Mouse (Mus musculus) CH12.LX (cell line): ENCODE data around the gene Hist1h4a. TPM values are rescaled to one million over a fixed set of nuclear protein-coding genes. Genes with fewer than 3 reads are reported as not detected.

Experiments
- DNase-seq: peaks from one replicate; pipeline ENCODE4 v3.0.0-alpha.2; 2013; ENCODE audit errors: extremely low read depth
- H3K27ac ChIP-seq: 2 replicates; pipeline ENCODE4 v1.5.1; 2012; ENCODE audit warnings: low read depth, mild to moderate bottlenecking, control low read depth, moderate library complexity; ENCODE audit not compliant: insufficient read depth
- H3K27me3 ChIP-seq: replicated peaks from 2 replicates; pipeline ENCODE3; 2012; ENCODE audit warnings: inconsistent platforms
- H3K36me3 ChIP-seq, 2 experiments: replicated peaks in 1 of 2; 2 replicates each; pipeline versions ENCODE3 to v1.6.1; 2012; ENCODE audit warnings: inconsistent platforms in 1 of 2, low read length in 1 of 2, mild to moderate bottlenecking in 1 of 2, mixed read lengths in 1 of 2, moderate library complexity in 1 of 2; ENCODE audit not compliant: control insufficient read depth in 1 of 2, insufficient read depth in 1 of 2
- H3K4me1 ChIP-seq, 2 experiments: 2 replicates each; pipeline ENCODE4 v1.6.1; 2012; ENCODE audit warnings: inconsistent platforms in 1 of 2, moderate library complexity in 1 of 2; ENCODE audit not compliant: insufficient read depth in 2 of 2, control insufficient read depth in 1 of 2
- H3K4me2 ChIP-seq: 2 replicates; pipeline ENCODE4 v1.6.1; 2012; ENCODE audit warnings: low read depth, mild to moderate bottlenecking, control low read depth; ENCODE audit not compliant: poor library complexity, insufficient read depth, severe bottlenecking
- H3K4me3 ChIP-seq, 3 experiments: fragments of 150-350 bp in 1 of 3; sonication (generic) in 1 of 3; replicated peaks in 1 of 3; 2 replicates each; pipeline versions ENCODE3 to v1.5.1; 2011 to 2012; ENCODE audit warnings: low read depth in 2 of 3, low read length in 2 of 3, mild to moderate bottlenecking in 2 of 3, moderate library complexity in 2 of 3, control low read depth in 1 of 3, improper control_type of control experiment in 1 of 3, inconsistent platforms in 1 of 3, mixed read lengths in 1 of 3; ENCODE audit not compliant: poor library complexity in 1 of 3
- H3K79me2 ChIP-seq: replicated peaks from 2 replicates; pipeline ENCODE4 v1.6.1; 2012; ENCODE audit warnings: mild to moderate bottlenecking, moderate library complexity; ENCODE audit not compliant: control insufficient read depth, poor library complexity, insufficient read depth, severe bottlenecking; ENCODE audit errors: extremely low read depth
- H3K9ac ChIP-seq: 2 replicates; pipeline ENCODE4 v1.6.1; 2012; ENCODE audit warnings: low read depth, mild to moderate bottlenecking, control low read depth, moderate library complexity; ENCODE audit not compliant: insufficient read depth
- H3K9me3 ChIP-seq: replicated peaks from 2 replicates; pipeline ENCODE3; 2012; ENCODE audit warnings: low read length, inconsistent platforms, mixed read lengths
- BHLHE40 ChIP-seq: IDR thresholded peaks from 2 replicates; pipeline ENCODE4 v1.6.1; 2011; ENCODE audit warnings: mild to moderate bottlenecking, low read depth, low read length, improper control_type of control experiment
- CHD1 ChIP-seq: IDR thresholded peaks from 2 replicates; pipeline ENCODE4 v1.6.1; 2012; ENCODE audit warnings: low read depth, low read length, improper control_type of control experiment, inconsistent platforms
- CHD2 ChIP-seq: IDR thresholded peaks from 2 replicates; pipeline ENCODE4 v1.6.1; 2011; ENCODE audit warnings: low read length, improper control_type of control experiment
- CTCF ChIP-seq, 2 experiments: IDR thresholded peaks in 1 of 2; conservative IDR thresholded peaks in 1 of 2; 2 replicates each; pipeline ENCODE4 v1.5.1; 2011 to 2012; ENCODE audit warnings: low read depth in 2 of 2, low read length in 2 of 2, improper control_type of control experiment in 1 of 2, inconsistent platforms in 1 of 2, mild to moderate bottlenecking in 1 of 2, moderate library complexity in 1 of 2
- E2F4 ChIP-seq: IDR thresholded peaks from 2 replicates; pipeline ENCODE4 v1.6.1; 2011; ENCODE audit warnings: low read depth, low read length, improper control_type of control experiment; ENCODE audit not compliant: insufficient replicate concordance
- ELF1 ChIP-seq: IDR thresholded peaks from 2 replicates; pipeline ENCODE4 v1.6.1; 2014; ENCODE audit warnings: low read depth, mild to moderate bottlenecking, inconsistent platforms, low read length, improper control_type of control experiment
- EP300 ChIP-seq: IDR thresholded peaks from 2 replicates; pipeline ENCODE4 v1.6.1; 2011; ENCODE audit warnings: low read length, improper control_type of control experiment
- ETS1 ChIP-seq: conservative IDR thresholded peaks from 2 replicates; pipeline ENCODE4 v1.6.1; 2012; ENCODE audit warnings: low read depth, mild to moderate bottlenecking, inconsistent platforms, low read length, improper control_type of control experiment, moderate library complexity
- GABPA ChIP-seq: IDR thresholded peaks from 2 replicates; pipeline ENCODE4 v1.6.1; 2012; ENCODE audit warnings: low read depth, low read length, improper control_type of control experiment, inconsistent platforms; ENCODE audit not compliant: insufficient replicate concordance
- HCFC1 ChIP-seq: IDR thresholded peaks from 2 replicates; pipeline ENCODE4 v1.6.1; 2012; ENCODE audit warnings: low read depth, mild to moderate bottlenecking, inconsistent platforms, low read length, improper control_type of control experiment
- IRF4 ChIP-seq: IDR thresholded peaks from 2 replicates; pipeline ENCODE4 v1.6.1; 2014; ENCODE audit warnings: low read depth, mild to moderate bottlenecking, inconsistent platforms, low read length, improper control_type of control experiment
- JUN ChIP-seq: IDR thresholded peaks from 2 replicates; pipeline ENCODE4 v1.6.1; 2011; ENCODE audit warnings: low read depth, mild to moderate bottlenecking, low read length, improper control_type of control experiment, moderate library complexity; ENCODE audit not compliant: insufficient read depth
- JUND ChIP-seq: conservative IDR thresholded peaks from 2 replicates; pipeline ENCODE4 v1.6.1; 2011; ENCODE audit warnings: low read depth, low read length, improper control_type of control experiment
- KAT2A ChIP-seq: IDR thresholded peaks from 2 replicates; pipeline ENCODE4 v1.6.1; 2012; ENCODE audit warnings: low read length, improper control_type of control experiment, inconsistent platforms; ENCODE audit not compliant: insufficient replicate concordance
- MAFK ChIP-seq: IDR thresholded peaks from 2 replicates; pipeline ENCODE4 v1.6.1; 2011; ENCODE audit warnings: low read length, improper control_type of control experiment; ENCODE audit not compliant: insufficient replicate concordance
- MAX ChIP-seq: IDR thresholded peaks from 2 replicates; pipeline ENCODE4 v1.6.1; 2011; ENCODE audit warnings: low read length, improper control_type of control experiment
- MAZ ChIP-seq: IDR thresholded peaks from 2 replicates; pipeline ENCODE4 v1.6.1; 2012; ENCODE audit warnings: low read depth, mild to moderate bottlenecking, inconsistent platforms, low read length, improper control_type of control experiment, moderate library complexity
- MEF2A ChIP-seq: IDR thresholded peaks from 2 replicates; pipeline ENCODE4 v1.6.1; 2014; ENCODE audit warnings: low read depth, mild to moderate bottlenecking, inconsistent platforms, low read length, improper control_type of control experiment, borderline replicate concordance
- MXI1 ChIP-seq: IDR thresholded peaks from 2 replicates; pipeline ENCODE4 v1.6.1; 2011; ENCODE audit warnings: mild to moderate bottlenecking, low read depth, low read length, improper control_type of control experiment
- MYC ChIP-seq: IDR thresholded peaks from 2 replicates; pipeline ENCODE4 v1.6.1; 2011; ENCODE audit warnings: low read depth, mild to moderate bottlenecking, improper control_type of control experiment, low read length
- NELFE ChIP-seq: IDR thresholded peaks from 2 replicates; pipeline ENCODE4 v1.6.1; 2011; ENCODE audit warnings: low read depth, low read length, improper control_type of control experiment
- NRF1 ChIP-seq: IDR thresholded peaks from 2 replicates; pipeline ENCODE4 v1.6.1; 2014; ENCODE audit warnings: low read depth, mild to moderate bottlenecking, inconsistent platforms, low read length, improper control_type of control experiment, moderate library complexity
- PAX5 ChIP-seq: IDR thresholded peaks from 2 replicates; pipeline ENCODE4 v1.6.1; 2012; ENCODE audit warnings: low read length, inconsistent platforms, mixed read lengths
- POLR2A ChIP-seq: IDR thresholded peaks from 2 replicates; pipeline ENCODE4 v1.6.1; 2011; ENCODE audit warnings: low read depth, mild to moderate bottlenecking, improper control_type of control experiment, low read length
- POLR2AphosphoS2 ChIP-seq: IDR thresholded peaks from 2 replicates; pipeline ENCODE4 v1.6.1; 2011; ENCODE audit warnings: low read depth, low read length, improper control_type of control experiment
- RAD21 ChIP-seq: IDR thresholded peaks from 2 replicates; pipeline ENCODE4 v1.6.1; 2011; ENCODE audit warnings: low read depth, mild to moderate bottlenecking, low read length, improper control_type of control experiment, moderate library complexity
- RCOR1 ChIP-seq: conservative IDR thresholded peaks from 2 replicates; pipeline ENCODE4 v1.6.1; 2012; ENCODE audit warnings: low read depth, mild to moderate bottlenecking, inconsistent platforms, low read length, improper control_type of control experiment
- SIN3A ChIP-seq: IDR thresholded peaks from 2 replicates; pipeline ENCODE4 v1.6.1; 2012; ENCODE audit warnings: low read length, improper control_type of control experiment, inconsistent platforms
- SMC3 ChIP-seq: IDR thresholded peaks from 2 replicates; pipeline ENCODE4 v1.6.1; 2011; ENCODE audit warnings: low read depth, low read length, improper control_type of control experiment
- TBP ChIP-seq: conservative IDR thresholded peaks from 2 replicates; pipeline ENCODE4 v1.6.1; 2011; ENCODE audit warnings: low read depth, low read length, improper control_type of control experiment
- TCF12 ChIP-seq: IDR thresholded peaks from 2 replicates; pipeline ENCODE4 v1.6.1; 2014; ENCODE audit warnings: low read depth, mild to moderate bottlenecking, inconsistent platforms, low read length, improper control_type of control experiment
- UBTF ChIP-seq: IDR thresholded peaks from 2 replicates; pipeline ENCODE4 v1.6.1; 2012; ENCODE audit warnings: low read depth, mild to moderate bottlenecking, inconsistent platforms, low read length, improper control_type of control experiment, moderate library complexity
- USF1 ChIP-seq: IDR thresholded peaks from 2 replicates; pipeline ENCODE4 v1.6.1; 2014; ENCODE audit warnings: low read depth, mild to moderate bottlenecking, inconsistent platforms, low read length, improper control_type of control experiment
- USF2 ChIP-seq: conservative IDR thresholded peaks from 2 replicates; pipeline ENCODE4 v1.6.1; 2011; ENCODE audit warnings: low read depth, low read length, improper control_type of control experiment
- ZC3H11A ChIP-seq: IDR thresholded peaks from 2 replicates; pipeline ENCODE4 v1.6.1; 2012; ENCODE audit warnings: low read depth, mild to moderate bottlenecking, inconsistent platforms, low read length, improper control_type of control experiment
- ZKSCAN1 ChIP-seq: IDR thresholded peaks from 2 replicates; pipeline ENCODE4 v1.6.1; 2012; ENCODE audit warnings: low read depth, inconsistent platforms, low read length, improper control_type of control experiment, borderline replicate concordance
- ZMIZ1 ChIP-seq: IDR thresholded peaks from 2 replicates; pipeline ENCODE4 v1.6.1; 2012; ENCODE audit warnings: low read depth, mild to moderate bottlenecking, inconsistent platforms, low read length, improper control_type of control experiment
- ZNF384 ChIP-seq: IDR thresholded peaks from 2 replicates; pipeline ENCODE4 v1.6.1; 2012; ENCODE audit warnings: low read depth, low read length, improper control_type of control experiment, inconsistent platforms
- dilution Hi-C: fragments of 300-500 bp; cut with MboI; formaldehyde crosslinking; loops from 2 replicates; pipeline ENCODE4 v1.14.3; 2020; ENCODE audit warnings: low sequenced_read_pairs; ENCODE audit not compliant: extremely low pct_unique_long_range_greater_than_20kb, extremely low pct_ligation_motif_present
- in situ Hi-C: fragments of 300-500 bp; cut with MboI; formaldehyde crosslinking; loops from 3 replicates; pipeline ENCODE4 v1.14.3; 2019; ENCODE audit warnings: low sequenced_read_pairs, low pct_ligation_motif_present, low pct_unique_long_range_greater_than_20kb, mixed read lengths
- polyA plus RNA-seq: library from polyadenylated mRNA; unstranded; fragments of >175 nt; gene quantifications from 2 replicates; pipeline ENCODE4 v1.2.1, GENCODE M21; 2012; ENCODE audit warnings: low read depth; ENCODE audit not compliant: insufficient read length
- total RNA-seq, 2 experiments: library from RNA; depleted of rRNA; stranded (reverse); fragments of 300-350 nt in 1 of 2; fragments of >200 nt in 1 of 2; gene quantifications; 2 replicates each; pipeline ENCODE4 v1.2.3; 2012 to 2014

Gene Hist1h4a
- total and polyA plus RNA-seq, 3 experiments, result 4.4 to 1,215 (median 18.4) TPM

DNA sequence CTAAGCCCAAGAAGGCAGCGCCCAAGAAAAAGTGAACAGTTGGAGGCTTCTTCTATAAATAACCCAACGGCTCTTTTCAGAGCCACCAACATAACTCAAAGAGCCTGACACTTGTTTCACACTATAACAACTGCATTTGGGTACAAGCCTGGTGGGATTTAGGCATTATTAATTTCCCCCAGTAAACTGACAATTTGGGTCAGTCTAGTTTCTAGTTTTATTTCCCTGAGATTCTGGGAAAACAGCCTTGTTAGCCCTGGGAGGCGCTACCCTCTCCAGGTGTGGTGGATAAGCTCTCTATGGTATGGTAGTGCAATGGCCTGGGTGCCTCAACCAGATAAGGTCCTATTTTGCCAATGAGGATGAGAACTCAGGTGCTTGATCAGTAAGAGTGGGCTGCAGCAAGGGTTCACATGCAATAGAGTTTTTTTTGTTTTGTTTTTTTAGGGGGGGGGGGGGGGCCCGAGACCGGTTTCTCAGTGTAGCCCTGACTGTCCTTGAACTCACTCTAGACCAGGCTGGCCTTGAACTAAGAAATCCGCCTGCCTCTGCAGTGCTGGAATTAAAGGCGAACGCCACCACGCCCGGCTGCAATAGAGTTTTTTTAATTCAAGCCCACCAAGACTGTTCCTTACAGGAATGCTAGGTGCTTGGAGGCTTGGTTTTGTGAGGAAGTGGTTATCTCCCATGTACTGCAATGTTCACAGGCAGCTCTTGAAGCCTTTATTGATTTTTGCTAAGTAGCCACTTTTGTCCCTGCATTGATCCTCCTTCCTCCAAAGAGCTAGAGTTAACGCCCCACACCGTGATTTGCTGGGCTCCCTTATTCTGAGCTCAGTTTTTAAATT lies 3.5 kb upstream of the Hist1h4a start:
- Histone ChIP-seq H3K27ac (peak overlapping the region; percentile 79; the same call in 1 of the 2 replicates), H3K27me3 (no peaks in the 10 kb centered on the region), H3K36me3 (no peaks in the 10 kb centered on the region), H3K4me1 (peaks cover 3 to 25% of the 10 kb centered on the region in 2 experiments; a peak in 3 of 4 replicates), H3K9me3 (no peaks in the 10 kb centered on the region), H3K79me2 (no peaks in the 10 kb centered on the region), H3K4me2 (peak overlapping the region; percentile 88), H3K9ac (peak overlapping the region; percentile 99), H3K4me3 (peak overlapping the region in 1 of 3 experiments; percentile 47)
- no peak for TF ChIP-seq JUN
- no peak for TF ChIP-seq CTCF (conservative IDR thresholded peaks at IDR 0.05 in 1 of 2, IDR thresholded peaks at IDR 0.05 in 1 of 2; ENCODE audit: low read depth in 2 of 2, low read length in 2 of 2)
- peak; percentile 78 for TF ChIP-seq POLR2A
- no peak for TF ChIP-seq ELF1
- TF ChIP-seq KAT2A, result no peak
- TF ChIP-seq E2F4, result no peak
- TF ChIP-seq MEF2A, result no peak
- TF ChIP-seq USF1, result no peak
- TF ChIP-seq TBP, result no peak
- TF ChIP-seq RCOR1, result 0 out of 2 replicates have a peak, but pooled peaks have one; percentile 65
- TF ChIP-seq HCFC1, result peak; percentile 12; the same call in 1 of the 2 replicates
- TF ChIP-seq SMC3, result no peak
- TF ChIP-seq IRF4, result no peak
- 0 out of 2 replicates have a peak, but pooled peaks have one; percentile 18 for TF ChIP-seq SIN3A
- no peak for TF ChIP-seq ZC3H11A
- peak; percentile 67 for TF ChIP-seq CHD2
- no peak for TF ChIP-seq GABPA
- no peak for TF ChIP-seq MAFK
- TF ChIP-seq JUND, result no peak
- 0 out of 2 replicates have a peak, but pooled peaks have one; percentile 26 for TF ChIP-seq MYC
- no peak for TF ChIP-seq TCF12
- TF ChIP-seq ZKSCAN1, result no peak
- no peak for TF ChIP-seq ETS1
- TF ChIP-seq POLR2AphosphoS2, result peak; percentile 23
- TF ChIP-seq EP300, result no peak
- TF ChIP-seq MAZ, result no peak
- TF ChIP-seq BHLHE40, result no peak
- no peak for TF ChIP-seq RAD21
- TF ChIP-seq CHD1, result peak; percentile 70
- TF ChIP-seq UBTF, result no peak
- TF ChIP-seq PAX5, result no peak
- no peak for TF ChIP-seq MXI1
- no peak for TF ChIP-seq ZNF384
- peak; percentile 94 for TF ChIP-seq ZMIZ1
- TF ChIP-seq NELFE, result 0 out of 2 replicates have a peak, but pooled peaks have one; percentile 31
- no peak for TF ChIP-seq NRF1
- TF ChIP-seq MAX, result no peak
- no peak for TF ChIP-seq USF2
- in situ Hi-C loops, result loop anchor here (25.0 kb wide), 1 partner anchor 1727 kb away; the partner anchor contains the start of genes Hist1h2ag, Hist1h2ah, Hist1h2bj and Hist1h2bk
- dilution Hi-C loops, result no loop called here
- peak; percentile 64 for DNase-seq
